Mouse (Mus musculus): ENCODE measurements at regions not wholly inside any gene's neighbourhood (a gene's known extent, or its start where the extent isn't known, plus 50 kb on each side); places are given as distances from the start of the nearest gene placed in this dataset.
A peak's percentile ranks its signal among the peaks of the same experiment; 100 is the strongest.

- no peak for DNase-seq
These were observed 419.0 kb downstream of the Adamts20 start for GRCm38 (mm10) chr15:94046186-94046585.

DNA sequence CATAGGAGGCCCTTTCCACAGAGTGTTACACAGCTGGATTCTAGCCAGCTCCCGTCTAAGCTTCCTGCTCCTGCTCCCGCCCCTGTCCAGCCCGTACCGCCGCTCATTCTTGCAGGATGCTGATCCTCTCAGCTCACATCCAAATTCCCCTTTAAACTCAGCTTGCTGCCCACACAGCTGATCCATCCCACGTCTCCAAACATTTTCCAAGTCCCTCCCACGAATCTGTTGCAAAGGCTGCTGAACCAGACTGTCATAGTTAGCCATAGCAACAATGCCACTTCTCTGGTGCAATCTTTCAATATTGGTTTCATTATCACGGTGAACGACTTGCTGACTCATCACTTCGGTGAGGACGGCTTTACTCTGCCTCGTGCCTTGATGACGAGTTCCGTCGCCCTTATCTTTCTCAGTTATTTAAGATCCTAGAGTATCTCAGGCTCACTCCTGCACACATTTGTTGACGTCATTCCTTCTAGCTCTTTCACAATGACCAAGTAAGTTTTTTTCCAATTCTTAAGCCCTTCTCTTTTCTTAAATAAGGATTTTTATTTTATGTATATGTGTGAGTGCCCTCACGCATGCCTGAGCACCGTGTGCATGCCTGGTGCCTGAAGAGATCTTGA is 420.0 kb downstream of the Adamts20 start:
- DNase-seq: peak; percentile 64

DNA sequence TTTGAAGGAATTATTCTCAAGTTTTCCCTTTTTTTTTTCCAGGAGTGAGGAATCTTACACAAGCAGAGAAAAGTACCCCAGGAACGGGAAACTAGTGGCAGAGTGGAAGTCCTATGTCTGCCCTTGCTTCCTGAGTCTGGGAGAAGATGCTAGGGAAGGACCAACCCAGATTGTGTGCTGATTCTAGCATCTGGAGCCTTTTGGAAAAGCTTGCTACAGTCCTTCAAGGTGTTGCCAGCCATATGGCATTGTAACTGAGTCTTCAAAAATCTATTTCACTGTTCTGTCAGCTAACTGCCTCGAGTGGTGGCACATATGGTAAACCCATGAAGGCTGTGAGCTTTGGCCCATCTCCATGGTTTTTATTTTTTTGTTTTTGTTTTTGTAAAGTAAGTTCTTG is 432.3 kb downstream of the Adamts20 start:
- no peak for DNase-seq

- DNase-seq: peak; percentile 38
These were observed 430.5 kb upstream of the Prickle1 start for GRCm38 (mm10) chr15:94025996-94026696.

DNA sequence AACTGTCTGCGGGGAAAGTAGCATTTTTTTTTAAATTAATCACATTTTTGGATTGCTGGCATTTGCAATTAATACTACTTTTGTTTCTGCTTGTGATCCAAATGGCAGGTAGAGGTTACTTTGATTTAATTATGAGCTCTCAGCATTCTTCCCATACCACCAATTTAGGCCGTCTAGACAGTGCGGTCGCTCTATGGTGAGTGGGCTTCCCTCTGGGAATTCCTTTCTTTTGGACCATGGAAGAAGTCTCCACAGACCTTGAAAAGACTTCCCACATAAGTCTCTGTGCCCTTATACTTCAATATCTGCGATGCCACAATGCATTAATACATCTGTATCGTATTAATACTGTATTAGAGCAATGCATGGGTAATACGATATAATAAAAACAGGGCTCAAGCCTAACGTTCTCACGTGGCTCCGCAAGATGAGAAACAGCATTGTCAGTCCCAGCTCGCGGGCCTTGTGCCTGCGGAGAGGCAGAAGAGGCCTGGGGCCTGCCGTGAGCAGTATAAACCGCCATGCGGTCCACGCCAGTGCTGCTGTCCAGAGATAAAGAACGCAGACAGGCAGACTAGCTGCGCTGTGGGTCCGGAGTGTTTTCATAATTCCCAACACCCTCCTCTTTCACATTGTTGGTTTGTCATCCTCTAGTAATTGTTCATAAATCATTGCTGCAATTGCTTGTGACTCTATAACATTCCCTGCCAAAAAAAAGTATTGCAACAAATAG is 429.7 kb upstream of the Prickle1 start:
- peak; percentile 64 for DNase-seq

GRCm38 (mm10) chr15:94024806-94025205 is 429.1 kb upstream of the Prickle1 start:
- DNase-seq: no peak

GRCm38 (mm10) chr15:94024126-94024730 is 428.5 kb upstream of the Prickle1 start:
- DNase-seq: no peak

DNA sequence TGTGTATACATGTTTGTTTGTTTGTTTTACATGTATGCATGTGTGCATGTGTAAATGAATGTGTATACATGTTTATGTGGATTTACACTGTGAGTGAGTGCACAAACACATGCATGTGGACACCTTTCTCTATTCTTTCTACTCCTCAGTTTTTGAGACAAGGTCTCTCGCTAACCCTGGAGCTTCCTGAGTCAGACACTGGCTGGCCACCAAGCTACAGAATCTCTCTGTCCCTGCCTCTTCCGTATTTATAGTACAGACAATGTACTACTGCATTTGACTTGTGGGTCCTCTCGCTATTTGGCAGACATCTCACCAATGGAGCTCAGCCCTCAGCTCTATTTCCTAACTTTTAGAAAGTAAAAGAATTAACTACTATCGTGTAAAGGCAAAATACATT is 427.8 kb upstream of the Prickle1 start:
- no peak for DNase-seq

DNA sequence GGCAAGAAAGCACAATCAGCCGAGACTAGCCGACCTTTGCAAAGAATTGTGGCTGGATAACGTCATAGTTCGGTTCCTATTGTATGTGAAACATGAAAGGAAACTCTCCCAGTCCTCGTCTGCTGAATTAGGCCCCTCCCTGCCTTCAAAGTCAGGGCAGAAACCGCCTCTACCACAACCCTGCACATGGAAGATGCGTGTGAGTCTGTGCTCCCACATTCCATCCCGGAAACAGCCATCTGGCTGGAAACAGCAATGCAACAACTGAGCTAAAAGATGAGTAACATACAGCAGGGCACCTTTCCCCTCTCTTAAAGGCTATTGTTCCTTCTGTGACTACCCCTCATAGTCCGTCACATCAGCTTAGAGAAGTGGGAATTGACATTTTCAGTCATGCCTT is 422.1 kb upstream of the Prickle1 start:
- DNase-seq: no peak

DNA sequence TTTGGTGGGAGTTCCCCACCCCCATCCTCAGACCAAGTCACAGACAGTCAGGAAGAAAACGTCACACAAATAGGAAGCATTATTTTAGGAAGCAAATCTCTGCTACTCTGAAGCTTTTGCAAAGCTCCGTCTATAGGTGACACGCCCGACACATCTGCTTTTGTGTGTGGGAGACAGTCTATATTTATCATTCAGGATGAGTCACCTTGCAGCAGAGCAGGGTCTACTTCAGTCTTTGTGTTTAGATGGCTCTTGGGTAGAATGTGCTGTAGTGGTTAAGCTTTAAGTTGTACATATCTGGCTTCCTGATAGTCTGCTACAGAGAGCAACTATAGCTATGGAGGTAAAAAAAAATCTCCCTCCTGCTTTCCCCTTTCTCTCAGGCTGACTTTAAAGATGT is 415.8 kb upstream of the Prickle1 start:
- no peak for DNase-seq

- no peak for DNase-seq
These were observed 410.4 kb upstream of the Prickle1 start for GRCm38 (mm10) chr15:94006082-94006481.

GRCm38 (mm10) chr15:94004911-94005310 is 409.2 kb upstream of the Prickle1 start:
- no peak for DNase-seq

DNA sequence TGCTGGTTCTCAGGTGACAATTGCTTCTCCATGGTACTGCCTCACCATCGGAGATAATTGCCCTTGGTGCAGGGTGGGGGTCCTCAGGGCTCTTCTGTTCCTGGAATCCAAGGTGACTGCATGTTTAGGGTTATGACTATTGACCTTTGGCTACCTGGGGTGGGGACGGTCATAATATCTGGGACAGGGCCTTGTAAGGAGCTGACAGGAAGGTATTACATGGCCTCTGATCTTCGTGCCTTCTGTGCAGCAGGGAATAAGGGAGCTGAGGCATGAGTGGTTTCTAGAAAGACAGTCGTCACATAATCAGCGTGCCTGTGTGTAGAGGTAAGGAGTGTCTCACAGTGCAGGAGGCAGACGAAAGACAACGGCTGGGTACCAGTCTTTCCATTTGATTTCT is 407.5 kb upstream of the Prickle1 start:
- no peak for DNase-seq

- no peak for DNase-seq
These were observed 398.9 kb upstream of the Prickle1 start for GRCm38 (mm10) chr15:93994542-93994941.

DNA sequence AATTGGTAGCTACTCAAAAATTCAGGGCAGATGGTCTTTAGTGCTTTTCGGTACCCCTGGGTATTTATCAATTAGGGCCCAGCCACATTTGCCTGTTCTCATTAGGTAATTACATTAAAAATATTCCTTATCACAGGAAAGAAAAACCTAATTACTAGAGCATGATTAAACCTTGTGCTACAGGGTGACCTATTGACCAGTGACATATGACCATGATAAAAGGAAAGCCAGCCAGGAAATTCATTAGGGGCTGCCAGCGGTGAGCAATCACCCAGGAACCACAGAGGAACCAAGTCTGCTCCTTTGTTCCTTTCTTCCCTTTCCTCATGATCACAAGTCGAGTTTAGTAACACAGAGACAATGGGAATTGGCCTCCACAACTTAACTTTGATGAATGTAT is 394.4 kb upstream of the Prickle1 start:
- no peak for DNase-seq

DNA sequence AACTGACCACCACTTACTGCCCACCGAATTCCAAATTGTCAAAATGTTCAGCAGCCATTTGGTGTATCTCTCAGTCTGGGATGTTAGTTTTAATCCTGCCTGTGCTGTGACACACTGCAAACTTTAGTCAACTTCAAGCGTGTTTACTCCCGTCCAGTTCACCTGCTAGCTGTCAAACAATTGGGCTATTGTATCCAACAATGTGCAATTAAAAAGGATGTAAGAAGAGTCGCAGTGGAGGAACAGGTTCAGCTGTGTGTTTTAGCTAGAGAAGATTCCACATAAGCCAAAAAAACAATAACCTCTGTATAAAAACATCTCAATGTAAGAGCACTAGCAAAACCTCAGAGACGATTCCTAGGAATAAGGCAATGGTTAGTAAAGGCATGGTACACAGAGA is 392.7 kb upstream of the Prickle1 start:
- no peak for DNase-seq

- DNase-seq: no peak
These were observed 391.1 kb upstream of the Prickle1 start for GRCm38 (mm10) chr15:93986631-93987429.

- no peak for DNase-seq
These were observed 386.4 kb upstream of the Prickle1 start for GRCm38 (mm10) chr15:93982091-93982490.

- DNase-seq: peak; percentile 23
These were observed 381.8 kb upstream of the Prickle1 start for GRCm38 (mm10) chr15:93977494-93977893.

DNA sequence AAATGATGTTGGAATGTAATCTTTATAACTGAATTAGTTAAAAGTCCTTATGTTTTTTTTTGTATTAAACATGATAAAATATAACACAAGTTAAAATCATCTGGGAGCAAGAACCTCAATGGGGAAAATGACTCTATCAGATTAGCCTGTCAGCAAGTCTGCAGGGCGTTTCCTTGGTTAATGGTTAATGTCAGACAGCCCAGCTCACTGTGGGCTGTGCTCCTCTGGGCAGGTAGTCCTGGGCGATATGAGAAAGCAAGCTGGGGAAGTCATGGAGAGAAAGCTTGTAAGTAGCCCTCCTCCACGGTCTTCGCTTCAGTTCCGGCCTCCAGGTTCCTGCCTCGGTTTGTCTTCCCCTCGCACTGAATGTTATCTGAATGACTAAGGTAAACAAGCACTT is 379.0 kb upstream of the Prickle1 start:
- peak; percentile 28 for DNase-seq

DNA sequence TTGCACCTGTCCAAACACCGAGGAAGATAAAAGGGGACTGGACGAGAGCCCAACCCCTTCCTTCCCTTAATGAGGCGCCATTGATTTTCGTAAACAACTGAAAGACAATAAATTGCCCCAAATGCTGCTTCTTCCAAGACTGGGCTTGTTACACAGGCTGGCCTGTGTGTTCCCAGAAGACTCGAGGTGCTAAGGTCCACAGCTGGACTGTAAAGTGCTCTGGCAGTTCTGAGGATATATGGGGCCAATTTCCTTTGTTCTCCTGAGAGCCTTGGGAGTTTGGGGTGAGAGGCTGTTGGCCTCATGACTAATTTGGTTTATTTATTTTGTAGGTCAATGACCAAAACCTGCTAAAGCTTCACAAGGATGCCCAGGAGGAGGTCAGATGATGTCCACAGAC is 377.3 kb upstream of the Prickle1 start:
- DNase-seq: no peak

DNA sequence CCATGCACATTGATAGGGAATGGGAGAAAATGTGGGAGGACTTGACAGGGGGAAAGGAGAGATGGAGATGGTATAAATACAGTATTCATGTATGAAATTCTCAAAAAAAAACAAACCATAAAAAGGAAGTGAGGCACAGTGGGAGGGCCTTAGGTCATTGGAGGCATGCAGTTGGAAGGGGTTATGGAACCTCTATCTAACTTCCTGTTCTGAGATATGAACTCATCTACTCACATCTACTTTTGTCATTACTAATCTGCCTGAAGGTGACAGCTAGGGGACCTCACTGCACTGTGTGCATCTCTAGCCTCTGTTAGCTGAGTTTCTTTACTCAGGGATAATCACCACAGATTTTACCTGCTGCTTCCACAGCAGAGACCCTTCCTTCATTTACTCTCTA is 366.3 kb upstream of the Prickle1 start:
- no peak for DNase-seq

GRCm38 (mm10) chr15:93959931-93960330 is 364.2 kb upstream of the Prickle1 start:
- no peak for DNase-seq
